Mouse (Mus musculus) activated CD4-positive, CD25-positive, alpha-beta regulatory T cell, adult 4 months (primary cell): ENCODE results near the gene Psme2. TPM values are rescaled to one million over a fixed set of nuclear protein-coding genes. Genes with fewer than 3 reads are reported as not detected.

ENCODE experiments used
- ATAC-seq: one replicate; pipeline ENCODE4 v1.8.0; 2017
- polyA plus RNA-seq, 2 experiments: library from polyadenylated mRNA; unstranded; fragments of 100-300 nt; shearing (Covaris generic); gene quantifications; one replicate each; pipeline ENCODE4 v1.2.1; 2017

The Psme2 gene
- polyA plus RNA-seq, 2 experiments from 2014 or later, result 980 to 996 TPM

GRCm38 (mm10) chr14:55563249-55563648 lies 27.7 kb downstream of the Psme2 start:
- no peak for ATAC-seq

GRCm38 (mm10) chr14:55561860-55562259 lies 29.1 kb downstream of the Psme2 start:
- no peak for ATAC-seq

- ATAC-seq, result peak; percentile 86
These were observed 30.5 kb downstream of the Psme2 start, which contains the start of gene A730061H03Rik for GRCm38 (mm10) chr14:55560202-55561073. TSS of gene A730061H03Rik (minus strand) at chr14:55560406.

GRCm38 (mm10) chr14:55559799-55560201 lies 31.1 kb downstream of the Psme2 start, which contains the start of gene Dcaf11:
TSS of gene Dcaf11 (plus strand) at chr14:55560006.
- ATAC-seq, result peak; percentile 32

- ATAC-seq, result no peak
These were observed 32.0 kb downstream of the Psme2 start for GRCm38 (mm10) chr14:55558740-55559448.

GRCm38 (mm10) chr14:55557587-55557986 lies 33.3 kb downstream of the Psme2 start:
- no peak for ATAC-seq

- no peak for ATAC-seq
These were observed 33.9 kb downstream of the Psme2 start for GRCm38 (mm10) chr14:55557003-55557402.

- ATAC-seq, result no peak
These were observed 35.1 kb downstream of the Psme2 start for GRCm38 (mm10) chr14:55555788-55556187.

- no peak for ATAC-seq
These were observed 36.3 kb downstream of the Psme2 start for GRCm38 (mm10) chr14:55554635-55555034.

GRCm38 (mm10) chr14:55551794-55552193 lies 39.1 kb downstream of the Psme2 start:
- no peak for ATAC-seq

GRCm38 (mm10) chr14:55551347-55551746 lies 39.6 kb downstream of the Psme2 start:
- no peak for ATAC-seq

- no peak for ATAC-seq
These were observed 40.7 kb downstream of the Psme2 start for GRCm38 (mm10) chr14:55550191-55550590.

- no peak for ATAC-seq
These were observed 46.6 kb downstream of the Psme2 start for GRCm38 (mm10) chr14:55544334-55544733.

GRCm38 (mm10) chr14:55542268-55542667 lies 48.6 kb downstream of the Psme2 start:
- no peak for ATAC-seq

GRCm38 (mm10) chr14:55540787-55541321 lies 50.1 kb downstream of the Psme2 start:
- no peak for ATAC-seq

- ATAC-seq, result peak; percentile 76
These were observed 50.7 kb downstream of the Psme2 start, which contains the start of gene Pck2 for GRCm38 (mm10) chr14:55540067-55540786. TSS of gene Pck2 (plus strand) at chr14:55540266.

Other genes starting within 250 kb of the Psme2 start
- 10 to 100 TPM; 39.2 to 42.2 TPM for gene Dhrs4, start 112.4 kb downstream of the Psme2 start, polyA plus RNA-seq
- not detected for gene Carmil3, start 100.5 kb downstream of the Psme2 start, polyA plus RNA-seq
- gene Cpne6, start 80.7 kb downstream of the Psme2 start, polyA plus RNA-seq, result not detected
- under 1 TPM in 1 of 2 experiments, not detected in 1; 0.07 TPM for gene Nrl, start 66.1 kb downstream of the Psme2 start, polyA plus RNA-seq
- 10 to 100 TPM; 23.6 to 33.4 TPM for gene Pck2, start 50.8 kb downstream of the Psme2 start, polyA plus RNA-seq
- gene Dcaf11, start 31.1 kb downstream of the Psme2 start, polyA plus RNA-seq, result 10 to 100 TPM; 95.9 to 97.4 TPM
- not detected for gene A730061H03Rik, start 30.7 kb downstream of the Psme2 start, polyA plus RNA-seq
- not detected for gene Fitm1, start 15.5 kb downstream of the Psme2 start, polyA plus RNA-seq
- gene Psme1, start 13.0 kb downstream of the Psme2 start, polyA plus RNA-seq, result 100 to 1,000 TPM; 700 to 830 TPM
- 10 to 100 TPM; 25.2 to 28.6 TPM for gene Emc9, start 5.8 kb downstream of the Psme2 start, polyA plus RNA-seq
- gene Rnf31, start 595 bp upstream of the Psme2 start, polyA plus RNA-seq, result 10 to 100 TPM; 32.6 to 33.3 TPM
- 100 to 1,000 TPM; 129 to 164 TPM for gene Irf9, start 12.5 kb upstream of the Psme2 start, polyA plus RNA-seq
- 1 to 10 TPM; 1.3 to 1.9 TPM for gene Rec8, start 26.9 kb upstream of the Psme2 start, polyA plus RNA-seq
- 10 to 100 TPM; 29.2 to 30.6 TPM for gene Ipo4, start 44.8 kb upstream of the Psme2 start, polyA plus RNA-seq
- not detected for gene Gm49378, start 46.8 kb upstream of the Psme2 start, polyA plus RNA-seq
- gene Tm9sf1, start 52.7 kb upstream of the Psme2 start, polyA plus RNA-seq, result 10 to 100 TPM; 38.8 to 49.2 TPM
- 1 to 10 TPM in 1 of 2 experiments, under 1 TPM in 1; 0.57 to 2.1 TPM for gene Tssk4, start 59.1 kb upstream of the Psme2 start, polyA plus RNA-seq
- gene Mdp1, start 69.4 kb upstream of the Psme2 start, polyA plus RNA-seq, result 10 to 100 TPM; 87.8 to 88.5 TPM
- 10 to 100 TPM; 23.7 to 25.9 TPM for gene Gmpr2, start 80.8 kb upstream of the Psme2 start, polyA plus RNA-seq
- gene Nedd8, start 81.0 kb upstream of the Psme2 start, polyA plus RNA-seq, result 100 to 1,000 TPM; 361 to 408 TPM
- 10 to 100 TPM; 23.4 to 28.3 TPM for gene Tinf2, start 90.7 kb upstream of the Psme2 start, polyA plus RNA-seq
- not detected for gene Tgm1, start 122.8 kb upstream of the Psme2 start, polyA plus RNA-seq
- gene Rabggta, start 131.2 kb upstream of the Psme2 start, polyA plus RNA-seq, result 10 to 100 TPM; 53.3 to 60.8 TPM
- gene Dhrs1, start 154.6 kb upstream of the Psme2 start, polyA plus RNA-seq, result 10 to 100 TPM; 46.4 to 48.9 TPM
- 1 to 10 TPM; 6.0 to 8.2 TPM for gene Nop9, start 154.6 kb upstream of the Psme2 start, polyA plus RNA-seq
- gene Cideb, start 167.3 kb upstream of the Psme2 start, polyA plus RNA-seq, result not detected
- under 1 TPM in 1 of 2 experiments, not detected in 1; 0.40 TPM for gene Ltb4r2, start 170.3 kb upstream of the Psme2 start, polyA plus RNA-seq
- gene Ltb4r1, start 174.8 kb upstream of the Psme2 start, polyA plus RNA-seq, result 1 to 10 TPM; 2.5 to 5.6 TPM
- under 1 TPM in 1 of 2 experiments, not detected in 1; 0.08 TPM for gene Adcy4, start 193.0 kb upstream of the Psme2 start, polyA plus RNA-seq
- 10 to 100 TPM; 94.3 to 99.3 TPM for gene Ripk3, start 197.8 kb upstream of the Psme2 start, polyA plus RNA-seq
- gene Nfatc4, start 232.0 kb upstream of the Psme2 start, polyA plus RNA-seq, result not detected